Mouse (Mus musculus) natural killer cell, adult 2 months (primary cell): ENCODE measurements at regions not wholly inside any gene's neighbourhood (a gene's known extent, or its start where the extent isn't known, plus 50 kb on each side); places are given as distances from the start of the nearest gene placed in this dataset.
A peak's percentile ranks its signal among the peaks of the same experiment; 100 is the strongest.
"Not testable (repeated sequence)": the region's sequence is repeated elsewhere in the genome, so short reads cannot be mapped to it uniquely, and the experiment has no call there.

Experiments
- DNase-seq, 2 experiments: peaks; one replicate each; pipeline ENCODE4 v3.0.0; 2022; ENCODE audit warnings: low spot score in 2 of 2

DNA sequence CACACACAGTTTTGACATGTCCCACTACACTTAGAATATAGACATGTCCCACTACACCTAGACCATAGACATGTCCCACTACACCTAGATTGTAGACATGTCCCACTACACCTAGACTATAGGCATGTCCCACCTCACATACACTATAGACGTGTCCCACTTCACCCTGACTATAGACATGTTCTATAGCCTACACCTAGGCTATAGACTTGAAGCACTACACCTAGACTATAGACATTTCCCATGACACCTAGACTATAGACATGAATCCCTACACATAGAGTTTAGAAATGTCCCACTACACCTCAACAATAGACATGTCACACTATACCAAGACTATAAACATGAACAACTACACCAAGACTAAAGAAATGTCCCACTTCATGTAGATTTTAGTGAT is 2580.9 kb downstream of the Gm37988 start:
- no peak for DNase-seq

GRCm38 (mm10) chr1:7393508-7393907 is 2585.8 kb downstream of the Gm37988 start:
- no peak for DNase-seq

DNA sequence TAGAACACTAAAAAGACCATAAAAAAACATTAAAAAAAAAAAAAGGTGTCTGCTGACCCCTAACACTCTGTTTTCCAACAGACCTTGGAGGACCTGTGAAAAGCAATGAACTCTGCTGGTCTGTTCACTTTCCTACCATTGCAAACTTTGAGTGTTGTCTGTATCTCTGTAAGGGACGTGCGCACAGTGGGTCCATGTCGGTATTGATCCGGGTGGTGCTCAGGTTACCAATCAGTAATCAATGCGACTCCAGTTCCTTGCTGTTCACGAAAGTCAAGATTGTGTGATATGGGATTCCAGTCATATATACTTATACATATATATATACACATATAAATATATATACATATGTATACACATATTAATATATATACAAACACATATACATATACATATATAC is 2586.5 kb downstream of the Gm37988 start:
- DNase-seq: no peak

DNA sequence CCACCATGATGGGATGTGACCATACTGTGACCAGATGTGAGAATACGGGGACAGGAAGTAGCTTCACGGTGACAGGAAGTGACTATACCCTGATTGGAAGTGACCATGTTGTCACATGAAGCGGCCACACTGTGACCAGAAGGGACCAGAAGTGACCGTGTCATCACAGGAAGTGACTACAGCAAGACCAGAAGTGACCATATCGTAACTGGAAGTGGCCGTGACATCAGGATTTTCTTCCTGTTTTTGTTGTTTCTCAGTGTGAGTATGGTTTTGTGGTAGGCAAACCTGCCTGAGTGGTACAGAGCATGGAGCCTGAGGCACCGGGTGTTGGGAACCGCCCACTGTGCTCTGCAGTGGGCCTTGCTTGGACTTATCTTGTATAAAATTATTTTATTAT is 2587.8 kb downstream of the Gm37988 start:
- peak; percentile 49 to 58 for DNase-seq

DNA sequence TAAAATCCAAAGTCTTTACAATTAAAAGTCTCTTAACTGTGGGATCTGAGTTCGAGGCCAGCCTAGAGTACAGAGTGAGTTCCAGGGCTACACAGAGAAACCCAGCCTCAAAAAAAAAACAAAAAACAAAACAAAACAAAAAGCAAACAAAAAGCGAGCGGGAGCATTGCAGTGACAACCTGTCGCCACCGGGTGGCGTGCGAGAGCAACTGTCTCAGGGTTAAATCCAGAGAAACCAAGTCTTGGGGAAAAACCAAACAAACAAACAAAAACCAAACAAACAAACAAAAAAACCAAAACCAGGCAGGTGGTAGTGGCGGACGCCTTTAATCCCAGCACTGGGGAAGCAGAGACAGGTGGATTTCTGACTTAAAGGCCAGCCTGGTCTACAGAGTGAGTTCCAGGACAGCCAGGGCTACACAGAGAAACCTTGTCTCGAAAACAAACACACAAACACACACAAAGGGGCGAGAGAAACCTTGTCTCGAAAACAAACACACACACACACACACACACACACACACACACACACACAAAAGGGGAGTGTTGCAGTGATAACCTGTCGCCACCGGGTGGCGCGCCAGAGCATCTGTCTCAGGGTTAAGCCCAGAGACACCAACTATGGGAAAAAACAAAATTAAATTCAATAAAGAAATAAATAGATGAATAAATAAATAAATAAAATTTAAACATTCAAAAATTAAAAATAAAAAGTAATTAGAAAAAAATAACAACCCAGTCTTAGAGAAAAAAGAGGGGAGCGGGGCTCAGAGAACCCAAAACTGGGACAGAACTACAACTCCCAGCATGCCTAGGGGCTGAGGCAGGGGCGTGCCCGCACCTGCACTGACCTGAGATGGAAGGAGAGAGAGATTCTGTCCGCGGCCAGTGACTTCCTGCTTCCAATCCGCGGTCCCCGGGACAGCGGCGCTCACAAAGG is 2589.4 kb downstream of the Gm37988 start:
- DNase-seq: peak; percentile 38 to 48

DNA sequence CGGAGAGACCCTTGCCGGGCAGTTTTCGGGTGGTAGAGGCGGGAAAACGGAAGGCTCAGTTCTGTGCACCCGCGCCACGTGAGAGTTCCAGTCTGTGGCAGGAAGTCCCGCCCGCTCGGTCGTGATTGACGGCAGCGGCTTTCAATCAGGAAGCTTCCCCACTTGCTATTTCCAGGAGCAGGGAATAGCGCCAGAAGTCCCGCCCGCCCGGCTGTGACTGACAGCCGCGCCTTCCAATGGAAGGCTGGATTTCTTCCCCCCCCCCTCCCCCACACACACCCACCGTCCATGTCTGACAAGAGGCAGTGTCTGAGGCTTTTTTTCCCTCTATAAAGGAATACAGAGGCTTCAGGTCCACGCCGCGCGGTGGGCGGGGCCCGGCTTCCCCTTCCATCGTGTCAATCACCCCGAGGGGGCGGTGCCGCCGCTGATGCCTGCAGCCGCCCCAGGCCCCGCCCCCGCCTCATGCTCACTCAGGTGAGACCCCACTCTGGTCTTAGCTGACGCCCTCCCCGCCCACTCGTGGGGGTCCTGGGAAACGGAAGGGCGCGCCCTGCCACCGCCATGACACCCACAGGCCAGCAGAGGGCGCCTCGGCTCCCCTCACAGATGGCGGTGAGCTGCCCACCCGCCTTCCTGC is 2590.2 kb downstream of the Gm37988 start:
- DNase-seq: peak; percentile 94 to 96

- no peak for DNase-seq
Observed at GRCm38 (mm10) chr1:7398678-7399218, 2591.1 kb downstream of the Gm37988 start.

GRCm38 (mm10) chr1:7405651-7406050 is 2598.0 kb downstream of the Gm37988 start:
- not testable (repeated sequence) for DNase-seq

DNA sequence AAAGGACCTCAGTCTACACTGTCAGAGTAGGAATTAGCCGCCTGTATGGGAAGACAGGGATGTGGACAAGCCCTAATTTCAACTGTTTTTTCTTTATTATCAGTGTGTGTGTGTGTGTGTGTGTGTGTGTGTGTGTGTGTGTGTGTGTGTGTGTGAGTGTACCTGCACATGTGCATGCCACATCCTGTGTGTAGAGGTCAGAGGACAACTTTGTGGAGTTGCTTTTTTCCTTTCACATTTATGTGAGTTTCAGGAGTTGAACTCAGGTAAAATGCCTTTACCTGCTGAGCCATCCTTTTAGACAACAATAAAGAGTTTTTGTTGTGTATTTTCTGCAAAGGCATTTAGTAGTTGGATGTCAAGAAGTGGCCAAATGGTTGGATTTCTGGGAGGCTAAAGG is 2606.8 kb downstream of the Gm37988 start:
- no peak for DNase-seq

GRCm38 (mm10) chr1:7451660-7452155 is 2644.0 kb downstream of the Gm37988 start:
- no peak for DNase-seq

DNA sequence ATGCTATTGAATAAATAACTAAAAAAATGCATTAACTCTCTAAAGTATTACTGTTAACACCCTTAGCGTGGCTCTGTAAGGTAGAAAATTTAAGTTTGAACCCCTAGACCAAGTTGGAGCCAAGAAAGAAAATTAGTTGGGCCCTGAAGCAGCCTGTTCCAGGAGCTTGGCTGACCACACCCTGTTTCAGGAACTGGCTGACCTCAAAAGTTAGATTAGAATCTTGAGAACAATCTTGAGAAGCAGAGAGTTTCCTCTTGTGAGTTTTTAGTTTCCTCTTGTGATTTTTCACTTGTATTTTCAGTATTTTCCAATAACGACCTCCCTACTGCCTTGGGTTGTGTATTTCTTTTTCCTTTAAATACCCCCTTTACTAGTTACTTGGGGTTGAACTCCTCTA is 2647.2 kb downstream of the Gm37988 start:
- DNase-seq: no peak

DNA sequence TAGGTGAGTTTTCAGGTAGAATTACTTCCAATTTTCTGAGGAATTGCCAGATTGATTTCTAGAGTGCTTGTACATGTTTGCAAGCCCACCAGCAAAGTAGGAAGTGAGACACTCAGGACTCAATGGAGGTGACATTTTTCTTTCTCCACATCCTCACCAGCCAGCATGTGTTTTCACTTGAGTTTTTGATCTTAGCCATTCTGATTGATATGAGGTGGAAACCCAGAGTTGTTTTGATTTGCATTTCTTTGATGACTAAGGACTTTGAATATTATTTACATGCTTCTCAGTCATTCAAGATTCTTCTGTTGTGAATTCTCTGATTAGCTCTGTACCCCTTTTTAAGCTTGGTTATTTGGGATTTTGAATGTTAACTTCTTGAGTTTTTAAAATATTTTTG is 2650.2 kb downstream of the Gm37988 start:
- DNase-seq: no peak

- DNase-seq: no peak
Observed at GRCm38 (mm10) chr1:7494096-7494495, 2686.4 kb downstream of the Gm37988 start.

DNA sequence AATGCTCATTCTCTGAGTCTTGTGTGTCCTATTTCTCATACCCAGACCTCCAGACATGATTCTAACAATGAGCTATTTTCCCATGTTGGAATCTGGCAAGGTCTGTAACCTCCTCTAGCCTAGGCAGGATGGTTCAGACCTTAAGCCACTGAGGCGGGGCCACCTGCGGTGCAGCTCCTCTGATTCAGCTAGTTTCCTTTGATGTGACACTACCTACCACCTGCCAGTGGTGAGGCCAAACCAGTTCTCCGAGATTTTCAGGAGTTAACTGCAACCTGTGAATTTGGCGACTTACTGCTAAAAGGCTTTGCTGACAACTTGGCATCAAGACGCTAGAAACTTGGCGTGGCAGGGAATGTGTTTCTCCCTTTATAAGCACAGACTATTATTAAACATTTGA is 2691.3 kb downstream of the Gm37988 start:
- no peak for DNase-seq

GRCm38 (mm10) chr1:7502363-7502762 is 2694.7 kb downstream of the Gm37988 start:
- DNase-seq: no peak

- DNase-seq: no peak
Observed at GRCm38 (mm10) chr1:7518791-7519190, 2711.1 kb downstream of the Gm37988 start.

GRCm38 (mm10) chr1:7533506-7533905 is 2725.8 kb downstream of the Gm37988 start:
- no peak for DNase-seq

DNA sequence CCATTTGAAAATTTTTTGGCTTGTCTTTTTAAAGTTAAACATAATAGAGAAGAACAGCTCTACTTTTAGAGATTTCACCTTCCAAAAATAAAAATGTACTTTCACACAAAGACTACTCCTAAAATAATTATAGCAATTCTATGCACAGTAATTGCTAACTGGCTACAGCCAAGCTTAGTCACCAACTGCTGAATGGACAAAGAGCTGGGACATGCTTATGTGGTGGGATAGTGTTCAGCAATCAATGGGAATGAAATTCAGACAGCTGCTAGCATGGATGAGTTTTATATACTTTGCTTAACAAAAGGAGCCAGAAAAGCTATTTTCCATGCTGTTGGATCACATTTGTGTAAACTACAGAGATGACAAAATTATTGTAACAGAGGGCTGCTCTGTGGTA is 2727.5 kb downstream of the Gm37988 start:
- no peak for DNase-seq

DNA sequence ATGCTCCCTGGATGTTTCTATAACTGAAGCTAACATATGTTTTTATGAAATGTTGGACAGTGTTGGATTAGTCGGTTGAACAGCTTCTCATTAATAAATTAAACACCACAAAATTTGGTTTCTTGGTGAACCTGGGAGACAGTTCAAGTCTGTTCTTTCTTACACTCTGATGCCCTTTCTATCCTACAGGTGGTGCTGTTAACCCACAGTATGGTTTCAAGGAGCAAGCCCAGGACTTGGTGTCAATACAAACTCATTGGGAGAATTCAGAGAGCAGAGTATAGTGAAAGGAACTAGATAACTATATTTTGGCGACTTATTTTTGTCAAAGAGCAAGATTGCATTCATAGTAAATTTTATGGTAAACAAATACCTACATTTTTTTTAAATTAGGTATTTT is 2735.8 kb downstream of the Gm37988 start:
- DNase-seq: no peak

DNA sequence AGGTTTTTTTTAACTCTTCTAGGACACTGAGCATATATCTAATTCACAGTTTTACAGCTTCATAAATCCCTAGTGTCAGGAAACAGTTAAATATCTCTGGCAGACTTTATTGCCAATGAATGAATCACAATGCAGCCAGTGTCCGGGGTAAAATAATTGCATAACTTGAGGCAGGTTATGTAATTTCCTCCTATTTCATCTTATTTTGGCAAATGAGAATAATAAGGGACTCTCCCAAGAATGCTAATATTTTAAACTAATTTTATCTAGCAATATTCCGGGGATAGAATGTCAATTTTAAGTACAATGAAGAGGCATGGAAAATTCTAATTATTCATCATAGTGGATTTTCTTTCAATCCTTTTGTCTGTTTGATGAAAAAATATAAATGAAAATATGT is 2740.6 kb downstream of the Gm37988 start:
- no peak for DNase-seq

GRCm38 (mm10) chr1:7574787-7575186 is 2767.1 kb downstream of the Gm37988 start:
- DNase-seq: no peak

- no peak for DNase-seq
Observed at GRCm38 (mm10) chr1:7586409-7586808, 2778.7 kb downstream of the Gm37988 start.

DNA sequence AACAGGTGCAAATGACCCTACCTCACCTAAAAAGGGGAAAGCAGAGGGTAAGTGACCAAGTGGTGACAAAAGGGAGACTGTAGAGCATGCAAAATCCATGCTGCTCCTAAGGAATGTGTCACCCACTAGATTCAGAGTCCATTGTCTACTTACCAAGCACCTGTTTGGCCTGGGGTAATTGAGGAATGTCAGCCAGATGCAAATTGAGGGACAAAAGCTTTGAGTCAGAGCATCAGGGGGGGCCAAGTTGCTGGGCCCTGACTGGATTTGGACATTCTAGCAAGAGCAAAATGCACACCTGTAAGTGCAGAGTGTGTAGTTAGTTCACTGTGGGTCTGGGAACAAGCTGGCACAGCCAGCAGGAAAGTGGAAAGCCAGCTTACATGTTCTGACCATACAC is 2783.6 kb downstream of the Gm37988 start:
- no peak for DNase-seq
